Mouse (Mus musculus): Measurements from ENCODE around the gene Olfr51. TPM values are rescaled to one million over a fixed set of nuclear protein-coding genes. Genes with fewer than 3 reads are reported as not detected.
"Not testable (repeated sequence)": the region's sequence is repeated elsewhere in the genome, so short reads cannot be mapped to it uniquely, and the experiment has no call there.

Olfr51 gene
- not detected in 2 replicates for polyA plus RNA-seq (2016; fragmentation: Nextera tagmentation; extraction: Ambion mirVana)

DNA sequence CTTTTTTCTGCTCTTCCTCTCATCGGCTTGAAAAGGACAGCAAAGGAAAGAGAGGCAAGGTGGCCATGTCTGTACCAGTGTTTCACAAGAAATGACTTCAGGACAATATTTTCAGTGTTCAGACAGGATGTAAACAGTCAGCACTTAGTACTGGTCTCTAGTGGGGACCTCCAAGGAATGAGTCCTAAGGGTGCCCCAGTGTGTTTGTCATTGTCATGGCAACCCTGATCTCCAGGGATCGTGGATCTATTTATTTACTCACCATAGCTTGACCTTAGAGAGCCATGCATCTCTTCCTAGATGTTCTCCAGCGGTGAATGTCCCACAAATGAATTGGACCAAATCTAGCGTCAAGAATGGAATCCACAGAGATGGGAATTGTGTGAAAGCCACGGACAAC is at the start of gene Olfr51:
Gene Olfr51, plus strand, starts transcription at position 301 of the 400 bp plus-strand sequence.
- H3K27ac ChIP-seq = no peak within 1 kb of the TSS
- no peaks in the 10 kb centered on the region for H3K27me3 ChIP-seq (ENCODE audit: poor library complexity, severe bottlenecking)
- 86% methylated on average over 5 of the region's 5 CpGs for WGBS

DNA sequence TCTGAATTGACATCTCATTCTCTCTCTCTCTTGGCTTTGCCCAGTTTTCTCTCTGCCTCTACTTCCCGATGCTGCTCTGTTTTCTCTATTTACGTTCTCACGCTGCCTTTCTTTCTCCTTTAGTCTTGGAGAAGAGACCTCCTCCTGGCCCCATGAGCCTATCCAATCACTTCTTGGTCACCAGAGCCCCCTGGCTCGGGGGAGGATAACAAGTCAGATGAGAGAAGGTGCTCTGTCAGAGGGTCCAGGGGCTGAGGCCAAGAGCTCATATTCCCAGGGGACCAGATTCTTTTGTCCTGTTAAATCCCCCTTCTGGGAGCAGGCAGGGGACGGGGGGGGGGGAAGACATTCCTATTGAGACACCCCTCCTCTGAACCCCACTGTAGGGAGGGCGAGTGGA is 49.7 kb upstream of the Olfr51 start, which contains the start of gene Prop1:
Gene Prop1, minus strand, starts transcription at position 101 of the 400 bp plus-strand sequence.
- no peaks in the 10 kb centered on the region for H3K36me3 ChIP-seq (replicated peaks)
- 64% methylated on average over 6 of the region's 6 CpGs for WGBS
- no peak for DNase-seq (ENCODE audit: extremely low spot score, low spot score)

More for the DNA sequence above, at the start of gene Olfr51:
- no peak for DNase-seq (ENCODE audit: extremely low spot score, low spot score)
- H3K4me3 ChIP-seq = no peak within 1 kb of the TSS
- H3K4me1 ChIP-seq = no peaks in the 10 kb centered on the region
- no peaks in the 10 kb centered on the region; the same call in 1 of the 2 replicates for H3K9me3 ChIP-seq
- no peaks in the 10 kb centered on the region for H3K36me3 ChIP-seq (replicated peaks)

GRCm38 (mm10) chr11:50964886-50965285 is 38.5 kb upstream of the Olfr51 start:
- Histone ChIP-seq H3K36me3 (replicated peaks) (no peaks in the 10 kb centered on the region), H3K27me3 (ENCODE audit: poor library complexity, severe bottlenecking) (no peaks in the 10 kb centered on the region), H3K4me3 (no peak overlapping the region), H3K27ac (no peak overlapping the region), H3K9me3 (no peaks in the 10 kb centered on the region), H3K4me1 (no peaks in the 10 kb centered on the region)
- DNase-seq (ENCODE audit: extremely low spot score, low spot score) = no peak
- 94% methylated on average over 2 of the region's 2 CpGs for WGBS

More for the DNA sequence above, 49.7 kb upstream of the Olfr51 start, which contains the start of gene Prop1:
- H3K4me3 ChIP-seq = no peak within 1 kb of the TSS
- H3K27me3 ChIP-seq (ENCODE audit: poor library complexity, severe bottlenecking) = peaks cover 4% of the 10 kb centered on the region; the same call in 1 of the 2 replicates
- no peaks in the 10 kb centered on the region for H3K9me3 ChIP-seq
- H3K27ac ChIP-seq = no peak within 1 kb of the TSS
- H3K4me1 ChIP-seq = no peaks in the 10 kb centered on the region

DNA sequence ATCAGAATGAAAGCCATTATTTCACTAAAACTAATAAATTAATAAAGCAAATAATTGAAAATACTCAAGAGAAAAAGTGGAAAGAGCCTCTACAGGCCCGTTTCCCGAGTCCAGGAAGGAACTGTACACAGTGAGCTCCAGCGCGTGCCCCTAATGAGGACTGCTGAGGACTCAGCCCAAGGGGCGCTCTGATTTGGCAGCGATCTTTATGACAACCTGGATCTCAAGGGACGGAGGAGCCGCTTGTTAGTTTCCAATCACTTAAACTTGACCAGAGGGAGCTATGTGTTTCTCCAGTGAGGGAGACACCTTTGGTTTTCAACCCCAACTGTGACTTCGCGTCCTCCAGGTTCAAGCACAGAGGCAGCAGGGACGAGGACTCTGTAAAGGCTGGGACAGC is 37.2 kb upstream of the Olfr51 start, which contains the start of gene Olfr1378:
Gene Olfr1378, plus strand, starts transcription at position 301 of the 400 bp plus-strand sequence.
- Histone ChIP-seq H3K4me3 (no peak within 1 kb of the TSS), H3K36me3 (replicated peaks) (no peaks in the 10 kb centered on the region), H3K4me1 (no peaks in the 10 kb centered on the region), H3K9me3 (no peaks in the 10 kb centered on the region), H3K27me3 (ENCODE audit: poor library complexity, severe bottlenecking) (no peaks in the 10 kb centered on the region), H3K27ac (no peak within 1 kb of the TSS)
- no peak for DNase-seq (ENCODE audit: extremely low spot score, low spot score)
- WGBS = 93% methylated on average over 11 of the region's 11 CpGs

DNA sequence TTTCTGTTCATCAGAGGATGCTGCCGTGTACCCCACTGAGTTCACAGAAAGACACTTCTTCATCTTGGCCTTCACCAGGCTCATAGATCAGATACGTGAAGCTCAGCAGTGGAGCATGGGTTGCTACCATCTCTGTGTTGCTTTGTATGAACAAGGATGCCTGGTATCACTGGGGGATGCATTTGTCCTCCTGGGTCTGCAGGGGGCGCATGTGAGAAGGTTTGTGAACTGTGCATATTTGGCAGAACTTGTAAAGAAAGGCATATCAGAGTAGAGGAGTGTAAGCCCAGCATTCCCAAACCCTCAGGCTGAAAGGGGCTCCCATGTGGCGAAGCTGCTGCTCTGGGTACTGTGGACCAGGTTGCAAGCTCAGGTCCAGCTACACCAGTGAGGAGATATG is 26.2 kb upstream of the Olfr51 start:
- Histone ChIP-seq H3K4me3 (no peak overlapping the region), H3K27me3 (ENCODE audit: poor library complexity, severe bottlenecking) (no peaks in the 10 kb centered on the region), H3K27ac (no peak overlapping the region), H3K36me3 (replicated peaks) (no peaks in the 10 kb centered on the region), H3K9me3 (no peaks in the 10 kb centered on the region), H3K4me1 (no peaks in the 10 kb centered on the region)
- no peak for DNase-seq (ENCODE audit: extremely low spot score, low spot score)
- WGBS = 67% methylated on average over 4 of the region's 4 CpGs

- DNase-seq (ENCODE audit: extremely low spot score, low spot score) = no peak
- Histone ChIP-seq H3K27me3 (ENCODE audit: poor library complexity, severe bottlenecking) (no peaks in the 10 kb centered on the region), H3K4me3 (no peak within 1 kb of the TSS), H3K9me3 (no peaks in the 10 kb centered on the region), H3K27ac (no peak within 1 kb of the TSS), H3K36me3 (replicated peaks) (no peaks in the 10 kb centered on the region), H3K4me1 (no peaks in the 10 kb centered on the region)
- WGBS = 66% methylated on average over 5 of the region's 5 CpGs
Observed at GRCm38 (mm10) chr11:50981667-50982066, 21.7 kb upstream of the Olfr51 start, which contains the start of gene Olfr1377. Olfr1377 (plus strand) TSS chr11:50981967.

DNA sequence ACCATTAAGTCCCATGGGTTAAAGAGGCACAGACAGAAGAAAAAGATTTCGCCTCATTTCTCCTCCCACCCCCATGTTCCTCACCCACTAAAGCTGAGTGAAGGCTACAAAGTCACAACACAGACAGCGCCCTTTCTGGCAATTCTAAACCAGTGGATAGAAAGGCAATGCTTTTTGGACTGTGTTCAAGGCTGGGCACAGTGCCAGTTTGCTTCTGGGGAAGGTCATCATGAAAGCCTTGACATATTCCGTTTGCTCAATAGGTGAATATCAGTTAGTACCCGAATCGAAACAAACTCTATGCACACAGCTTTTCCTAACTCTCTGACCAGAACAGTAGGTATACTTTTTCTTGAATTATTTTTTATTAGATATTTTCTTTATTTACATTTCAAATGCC is 8.4 kb downstream of the Olfr51 start:
- no peaks in the 10 kb centered on the region for H3K36me3 ChIP-seq (replicated peaks)
- WGBS = 94% methylated on average over 5 of the region's 5 CpGs

GRCm38 (mm10) chr11:51013936-51014335 is 10.5 kb downstream of the Olfr51 start, which contains the start of gene Olfr54:
Olfr54 (plus strand) TSS chr11:51014236.
- WGBS = 80% methylated on average over 1 of the region's 1 CpGs
- Histone ChIP-seq H3K27me3 (ENCODE audit: poor library complexity, severe bottlenecking) (no peaks in the 10 kb centered on the region), H3K9me3 (no peaks in the 10 kb centered on the region), H3K4me1 (no peaks in the 10 kb centered on the region), H3K27ac (no peak within 1 kb of the TSS), H3K36me3 (replicated peaks) (no peaks in the 10 kb centered on the region), H3K4me3 (no peak within 1 kb of the TSS)
- no peak for DNase-seq (ENCODE audit: extremely low spot score, low spot score)

More for the DNA sequence above, 8.4 kb downstream of the Olfr51 start:
- H3K27me3 ChIP-seq (ENCODE audit: poor library complexity, severe bottlenecking) = no peaks in the 10 kb centered on the region
- no peaks in the 10 kb centered on the region for H3K4me1 ChIP-seq
- no peak for DNase-seq (ENCODE audit: extremely low spot score, low spot score)
- no peak overlapping the region for H3K27ac ChIP-seq
- H3K9me3 ChIP-seq = no peaks in the 10 kb centered on the region
- H3K4me3 ChIP-seq = no peak overlapping the region

- Histone ChIP-seq H3K9me3 (no peaks in the 10 kb centered on the region), H3K4me3 (no peak overlapping the region), H3K27ac (no peak overlapping the region), H3K27me3 (ENCODE audit: poor library complexity, severe bottlenecking) (no peaks in the 10 kb centered on the region), H3K36me3 (replicated peaks) (no peaks in the 10 kb centered on the region), H3K4me1 (no peaks in the 10 kb centered on the region)
- DNase-seq (ENCODE audit: extremely low spot score, low spot score) = no peak
- WGBS = 50% methylated on average over 2 of the region's 2 CpGs
Observed at GRCm38 (mm10) chr11:51016341-51016740, 12.9 kb downstream of the Olfr51 start.

- WGBS = 89% methylated on average over 11 of the region's 11 CpGs
- not testable (repeated sequence) for H3K27ac ChIP-seq; H3K9me3 ChIP-seq; H3K4me3 ChIP-seq; H3K27me3 ChIP-seq (ENCODE audit: poor library complexity, severe bottlenecking); H3K4me1 ChIP-seq; H3K36me3 ChIP-seq (replicated peaks); DNase-seq (ENCODE audit: extremely low spot score, low spot score)
Observed at GRCm38 (mm10) chr11:51026811-51027210, 23.4 kb downstream of the Olfr51 start.

DNA sequence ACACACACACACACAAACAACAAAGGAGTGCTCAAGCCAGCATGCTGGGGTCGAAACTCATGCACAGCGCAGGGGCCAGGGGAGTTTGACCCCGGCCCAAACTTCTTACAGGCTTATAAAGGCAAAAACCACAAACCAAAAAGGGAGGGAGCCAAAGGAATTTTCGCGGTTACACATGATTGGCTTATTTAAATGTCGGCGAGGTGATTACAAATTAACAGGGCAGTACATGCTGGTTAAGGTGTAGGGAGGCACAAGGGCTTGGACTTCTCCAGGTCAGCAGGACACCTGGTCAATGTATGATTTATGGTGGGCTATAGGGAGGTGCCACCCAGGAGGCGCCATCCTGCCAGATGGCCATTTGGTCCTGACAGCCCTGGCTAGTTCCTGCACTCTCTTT is 26.0 kb downstream of the Olfr51 start:
- not testable (repeated sequence) for H3K9me3 ChIP-seq; H3K4me1 ChIP-seq; H3K27me3 ChIP-seq (ENCODE audit: poor library complexity, severe bottlenecking); H3K4me3 ChIP-seq; H3K27ac ChIP-seq; H3K36me3 ChIP-seq (replicated peaks); DNase-seq (ENCODE audit: extremely low spot score, low spot score)
- 88% methylated on average over 8 of the region's 8 CpGs for WGBS

DNA sequence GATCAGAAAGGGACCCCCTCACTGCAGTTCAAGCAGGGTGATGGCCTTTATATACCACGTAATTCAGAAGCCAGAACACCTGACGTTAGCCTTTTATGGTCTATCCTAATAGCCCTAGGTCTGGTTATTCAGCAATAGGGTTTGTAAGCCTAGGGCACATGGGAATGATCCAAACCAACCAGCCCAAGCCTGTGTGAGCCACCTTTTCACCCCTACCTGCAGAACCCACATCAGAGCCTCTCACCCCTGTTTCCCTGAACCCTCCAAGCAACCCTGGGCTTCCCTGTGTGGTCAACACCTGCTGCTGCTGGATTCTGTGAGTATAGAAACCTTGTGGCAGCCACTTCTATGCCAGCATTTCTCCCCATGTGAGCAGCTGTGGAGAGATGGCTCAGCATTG is 26.8 kb downstream of the Olfr51 start:
- H3K4me3 ChIP-seq = no peak overlapping the region
- no peaks in the 10 kb centered on the region for H3K9me3 ChIP-seq
- no peak overlapping the region for H3K27ac ChIP-seq
- WGBS = 88% methylated on average over 2 of the region's 2 CpGs
- H3K36me3 ChIP-seq (replicated peaks) = no peaks in the 10 kb centered on the region
- no peak for DNase-seq (ENCODE audit: extremely low spot score, low spot score)
- H3K27me3 ChIP-seq (ENCODE audit: poor library complexity, severe bottlenecking) = no peaks in the 10 kb centered on the region
- no peaks in the 10 kb centered on the region for H3K4me1 ChIP-seq

DNA sequence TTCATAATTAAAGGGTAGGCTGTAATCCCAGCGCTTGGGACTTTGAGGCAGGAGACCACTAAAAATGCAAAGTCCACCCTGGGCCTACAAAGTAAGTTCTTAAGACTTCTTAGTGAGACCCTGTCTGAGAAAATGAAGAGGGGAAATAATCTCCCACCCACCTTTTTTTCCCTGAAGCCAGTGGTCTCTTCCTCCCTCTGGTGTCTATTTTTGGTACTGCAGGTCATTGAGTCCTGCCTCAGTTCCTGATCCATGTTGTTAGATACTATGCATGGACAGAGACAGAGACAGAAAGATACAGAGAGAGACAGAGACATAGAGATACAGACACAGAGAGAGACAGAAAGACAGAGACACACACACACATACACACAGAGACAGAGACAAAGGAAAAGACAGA is 29.5 kb downstream of the Olfr51 start:
- Histone ChIP-seq H3K27me3 (ENCODE audit: poor library complexity, severe bottlenecking) (no peaks in the 10 kb centered on the region), H3K36me3 (replicated peaks) (no peaks in the 10 kb centered on the region), H3K4me1 (no peaks in the 10 kb centered on the region), H3K9me3 (no peaks in the 10 kb centered on the region), H3K4me3 (no peak overlapping the region), H3K27ac (no peak overlapping the region)
- WGBS = 13% methylated on average over 1 of the region's 1 CpGs
- peak; percentile 16 for DNase-seq (ENCODE audit: extremely low spot score, low spot score)

DNA sequence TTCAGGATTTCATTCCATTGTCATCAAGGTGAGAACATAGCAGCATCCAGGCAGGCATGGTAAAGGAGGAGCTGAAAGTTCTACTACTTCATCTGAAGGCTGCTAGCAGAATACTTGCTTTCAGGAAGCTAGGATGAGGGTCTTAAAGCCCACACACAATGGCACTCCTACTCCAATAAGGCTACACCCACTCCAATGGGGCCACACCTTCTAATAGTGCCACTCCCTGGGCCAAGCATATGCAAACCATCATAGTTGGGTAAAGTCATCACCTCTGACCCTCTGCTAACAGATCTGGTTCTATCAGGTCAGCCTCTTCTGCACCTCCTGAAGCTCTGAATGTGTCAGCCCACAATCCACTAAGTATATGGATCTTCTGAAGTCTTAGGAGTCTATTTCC is 30.7 kb downstream of the Olfr51 start:
- not testable (repeated sequence) for H3K4me1 ChIP-seq; DNase-seq (ENCODE audit: extremely low spot score, low spot score); H3K9me3 ChIP-seq; H3K4me3 ChIP-seq; H3K27me3 ChIP-seq (ENCODE audit: poor library complexity, severe bottlenecking); H3K27ac ChIP-seq; H3K36me3 ChIP-seq (replicated peaks)

Measured in forebrain, embryonic 10.5 days (tissue).